Mouse (Mus musculus): ENCODE results near the gene Has1.
"Not testable (repeated sequence)": the region's sequence is repeated elsewhere in the genome, so short reads cannot be mapped to it uniquely, and the experiment has no call there.

The Has1 gene

DNA sequence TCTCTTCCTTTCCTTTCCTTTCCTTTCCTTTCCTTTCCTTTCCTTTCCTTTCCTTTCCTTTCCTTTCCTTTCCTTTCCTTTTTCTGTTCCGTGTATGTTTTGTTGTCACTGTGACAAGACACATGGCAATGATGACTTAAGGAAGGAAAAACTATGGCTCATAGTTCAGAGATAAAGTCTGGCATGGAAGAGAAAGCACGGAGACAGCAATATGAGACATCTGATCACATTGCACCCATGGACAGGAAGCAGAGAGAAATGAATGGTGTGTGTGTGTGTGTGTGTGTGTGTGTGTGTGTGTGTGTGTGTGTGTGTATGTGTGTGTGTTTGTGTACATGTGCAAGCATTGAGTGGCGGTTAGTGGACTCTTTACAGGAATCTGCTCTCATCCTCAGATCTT lies 10.4 kb downstream of the Has1 start:
- DNase-seq (ENCODE audit: low spot score in 2 of 2): not testable (repeated sequence)

DNA sequence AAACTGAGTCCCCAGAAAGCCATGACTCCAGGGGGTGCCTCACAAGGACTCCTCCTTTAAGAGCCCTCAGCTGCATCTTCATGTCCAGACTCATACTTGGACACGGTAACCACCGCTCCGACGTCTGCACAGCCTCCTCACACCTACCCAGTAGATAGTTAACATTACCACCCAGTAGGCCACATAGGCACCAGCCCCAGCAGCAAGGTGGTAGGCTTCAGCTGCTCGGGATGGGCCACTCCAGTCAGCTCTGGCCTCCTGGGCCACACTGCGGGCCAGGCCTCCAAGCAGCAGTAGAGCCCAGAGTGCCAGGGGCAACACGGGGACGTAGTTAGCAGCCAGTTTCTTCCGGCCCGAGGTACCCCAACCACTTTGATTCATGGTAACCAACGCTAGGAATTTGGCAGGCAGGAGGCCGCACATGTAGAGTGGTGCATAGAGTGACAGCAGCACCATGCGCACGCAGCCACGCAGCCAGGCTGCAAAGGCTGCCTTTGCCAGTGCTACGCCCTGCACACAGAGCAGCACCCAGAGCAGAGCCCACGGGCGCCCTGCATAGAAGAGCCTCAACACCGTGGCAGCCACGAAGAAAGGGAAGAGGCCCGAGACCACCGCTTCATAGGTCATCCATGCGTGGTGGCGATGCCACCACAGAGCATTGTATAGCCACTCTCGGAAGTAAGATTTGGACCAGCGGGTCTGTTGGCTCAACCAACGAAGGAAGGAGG lies 11.3 kb downstream of the Has1 start:
- DNase-seq (ENCODE audit: low spot score in 2 of 2): no peak

DNA sequence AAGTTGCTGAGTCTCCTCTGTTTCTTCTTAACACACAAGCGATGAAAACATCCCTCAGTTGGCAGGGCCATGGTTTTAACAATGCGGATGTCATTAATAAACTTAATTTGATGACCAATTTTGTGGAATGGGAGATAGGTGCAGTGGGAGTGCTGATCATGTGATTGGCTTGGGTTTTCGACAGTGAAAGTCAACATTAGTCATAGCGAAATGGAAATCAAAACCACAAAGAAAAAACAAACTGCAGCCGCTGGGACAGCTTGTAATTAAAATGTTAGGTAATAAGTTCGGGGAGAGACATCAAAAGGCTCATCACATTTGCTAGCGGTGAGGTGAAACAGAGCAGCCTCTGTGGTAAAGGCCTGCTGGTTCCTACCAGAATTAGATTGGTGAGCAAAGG lies 14.2 kb downstream of the Has1 start:
- no peak for DNase-seq (ENCODE audit: low spot score in 2 of 2)

DNA sequence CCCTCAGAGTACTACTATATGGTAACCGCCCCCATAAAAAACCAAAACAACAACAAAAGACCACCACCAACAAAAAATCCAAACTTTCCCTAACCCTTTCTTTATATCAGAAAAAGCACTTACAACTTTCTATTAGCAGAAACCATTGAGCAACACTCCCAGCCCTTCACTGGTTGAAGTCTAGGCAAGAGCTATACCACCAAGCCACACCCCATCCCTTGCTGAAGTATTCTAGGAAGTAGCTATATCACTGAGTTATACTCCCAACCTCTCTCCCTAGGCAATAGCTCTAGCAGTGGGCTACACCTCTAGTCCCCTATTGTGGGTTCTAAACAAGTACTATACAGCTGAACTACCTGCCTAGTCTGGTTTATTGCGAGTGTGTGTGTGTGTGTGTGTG lies 15.7 kb downstream of the Has1 start:
- no peak for DNase-seq (ENCODE audit: low spot score in 2 of 2)

DNA sequence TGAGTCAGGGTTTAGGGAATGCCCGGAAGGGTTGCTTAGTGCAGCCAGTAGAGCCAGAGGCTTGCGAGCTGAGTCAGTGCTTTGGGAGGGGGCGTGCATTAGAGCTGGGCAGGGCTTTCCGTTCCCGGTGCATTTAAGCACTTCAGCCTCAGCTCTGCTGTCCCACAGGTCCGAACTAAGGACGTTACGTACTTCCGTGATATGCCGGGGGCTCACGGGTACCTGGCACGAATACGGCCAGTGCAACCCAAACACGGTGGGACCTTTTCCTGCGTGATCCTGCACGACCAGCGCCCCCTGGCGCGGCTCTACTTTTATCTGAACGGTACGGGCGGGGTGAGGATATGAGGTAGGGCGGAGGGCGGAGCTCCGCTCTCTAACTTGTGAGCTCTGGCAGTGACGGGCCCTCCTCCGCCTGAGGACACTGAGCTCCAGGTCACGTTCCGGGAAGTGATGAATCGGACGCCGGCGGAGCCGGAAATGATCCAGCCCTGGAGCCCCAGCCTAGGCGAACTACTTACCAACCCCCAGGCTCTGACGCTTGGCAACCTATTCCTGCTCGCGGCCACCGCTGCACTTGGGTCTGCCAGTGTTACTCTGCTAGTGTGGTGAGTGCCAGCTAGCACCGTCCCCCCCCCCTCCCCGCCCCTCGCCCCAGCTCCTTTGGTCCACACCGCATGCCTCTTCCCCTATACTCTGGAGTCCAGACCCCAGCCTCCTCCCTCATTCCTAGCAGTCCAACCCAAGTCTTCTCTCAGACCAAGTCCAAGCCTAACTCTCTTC lies 16.9 kb downstream of the Has1 start:
- peak; percentile 86 to 91 for DNase-seq (ENCODE audit: low spot score in 2 of 2)

DNA sequence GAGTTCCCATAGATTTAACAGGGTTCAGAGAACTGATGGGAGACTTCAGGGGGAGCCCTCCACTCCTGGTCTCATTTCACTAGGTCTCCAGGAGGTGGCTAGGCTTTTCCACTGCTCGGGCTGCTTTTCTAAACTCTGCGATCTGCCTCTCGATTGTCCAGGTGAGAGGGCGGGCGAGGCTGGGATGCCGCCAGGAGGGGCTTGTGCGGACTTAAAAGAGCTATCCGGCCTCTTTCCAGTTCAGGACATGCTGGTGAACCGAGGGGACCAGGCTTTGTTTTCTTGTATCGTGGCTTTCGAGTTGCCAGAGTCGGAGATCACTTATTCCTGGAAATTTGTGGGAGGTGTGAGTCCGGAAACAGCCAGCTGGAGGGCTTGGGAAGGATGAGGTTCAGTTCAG lies 17.6 kb downstream of the Has1 start:
- no peak for DNase-seq (ENCODE audit: low spot score in 2 of 2)

DNA sequence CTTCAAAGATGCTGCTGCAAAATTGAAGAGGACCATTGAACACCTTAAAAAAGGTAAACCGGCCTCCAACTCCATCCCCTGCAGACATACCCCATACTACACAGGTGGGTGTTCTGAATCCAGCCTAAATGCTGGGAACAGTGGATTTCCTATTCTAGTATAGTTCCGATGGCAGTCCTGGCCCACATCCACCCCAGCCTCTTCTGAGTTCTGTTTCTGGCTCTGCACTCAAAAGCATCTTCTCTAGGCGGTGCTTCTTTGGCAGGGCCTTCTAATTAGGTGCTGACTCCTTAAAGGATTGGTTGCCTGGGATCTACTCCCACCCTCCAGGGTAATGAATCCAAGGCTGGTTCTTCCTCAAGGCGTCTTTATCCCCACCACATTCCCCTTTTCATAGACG lies 18.9 kb downstream of the Has1 start:
- no peak for DNase-seq (ENCODE audit: low spot score in 2 of 2)

DNA sequence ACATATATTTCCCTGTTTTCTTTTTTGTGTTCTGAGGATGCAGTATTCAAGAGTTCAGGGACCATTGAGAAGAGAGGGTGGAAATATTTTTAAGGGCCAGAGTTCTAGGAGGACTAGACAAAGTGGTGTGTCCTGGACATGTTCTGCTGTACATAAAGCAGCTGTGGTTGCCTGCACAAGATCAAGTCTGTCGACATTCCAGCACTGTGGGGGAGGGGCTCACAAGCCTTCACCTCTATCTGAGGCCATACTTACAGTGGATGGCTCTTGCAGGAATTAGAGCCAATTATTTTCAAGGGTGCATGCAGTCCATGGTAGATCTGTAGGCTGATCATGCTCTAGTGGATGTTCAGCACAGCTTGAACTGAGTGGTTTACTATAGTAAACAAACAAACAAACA lies 20.1 kb downstream of the Has1 start:
- no peak for DNase-seq (ENCODE audit: low spot score in 2 of 2)

DNA sequence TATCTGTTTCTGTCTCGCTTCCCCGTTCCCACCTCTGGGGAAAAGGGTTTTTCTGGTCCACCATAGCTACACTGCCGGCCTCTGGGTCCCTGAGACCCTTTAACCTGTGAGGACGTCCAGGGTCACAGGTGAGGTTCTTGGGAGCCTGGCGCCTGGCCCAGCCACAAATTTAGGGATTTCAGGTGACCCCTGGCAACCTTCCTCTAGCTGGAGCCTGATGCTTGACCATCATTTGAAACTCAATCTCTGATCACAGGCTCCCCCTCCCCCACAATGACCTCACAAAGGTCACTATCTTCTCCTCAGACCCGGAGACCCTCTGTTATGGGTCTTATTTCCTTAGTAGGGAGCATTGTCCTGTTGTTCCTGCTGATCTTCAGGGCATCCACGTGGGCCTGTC lies 24.3 kb downstream of the Has1 start:
- DNase-seq (ENCODE audit: low spot score in 2 of 2): no peak

DNA sequence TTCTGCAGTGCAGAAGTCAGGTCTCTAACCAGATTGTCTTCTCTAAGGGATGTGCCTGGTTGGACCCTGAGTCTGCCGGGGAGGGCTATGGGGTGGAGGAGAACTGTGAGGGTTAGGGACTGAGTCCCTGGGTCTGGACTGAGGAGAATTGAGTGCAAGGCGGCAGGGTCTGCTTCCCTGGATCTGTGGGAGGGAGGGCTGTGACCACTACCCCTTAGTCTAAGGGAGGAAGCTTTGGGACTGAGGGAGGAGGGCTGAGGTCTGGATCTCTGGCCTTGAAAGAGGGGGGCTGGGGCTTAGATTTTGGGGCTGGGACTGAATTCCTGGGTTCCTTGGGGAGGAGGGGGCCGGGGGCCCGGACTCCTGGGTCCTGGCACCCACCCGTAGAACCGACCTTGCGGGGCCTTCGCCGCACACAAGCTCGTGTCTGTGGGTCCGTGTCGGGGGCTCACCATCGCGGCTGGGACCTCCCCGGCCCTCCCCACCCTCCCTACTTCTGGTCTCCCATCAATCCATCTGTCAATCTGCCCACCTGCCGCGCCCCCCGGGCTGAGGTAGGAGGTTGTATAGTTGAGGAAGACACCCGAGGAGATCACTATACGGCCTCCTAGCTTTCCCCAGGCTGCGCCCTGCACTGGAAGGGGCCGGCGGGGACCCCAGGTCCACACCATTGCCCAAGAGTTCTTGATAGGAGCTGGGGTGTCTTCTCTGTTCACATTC lies 25.0 kb downstream of the Has1 start:
- DNase-seq (ENCODE audit: low spot score in 2 of 2): no peak

DNA sequence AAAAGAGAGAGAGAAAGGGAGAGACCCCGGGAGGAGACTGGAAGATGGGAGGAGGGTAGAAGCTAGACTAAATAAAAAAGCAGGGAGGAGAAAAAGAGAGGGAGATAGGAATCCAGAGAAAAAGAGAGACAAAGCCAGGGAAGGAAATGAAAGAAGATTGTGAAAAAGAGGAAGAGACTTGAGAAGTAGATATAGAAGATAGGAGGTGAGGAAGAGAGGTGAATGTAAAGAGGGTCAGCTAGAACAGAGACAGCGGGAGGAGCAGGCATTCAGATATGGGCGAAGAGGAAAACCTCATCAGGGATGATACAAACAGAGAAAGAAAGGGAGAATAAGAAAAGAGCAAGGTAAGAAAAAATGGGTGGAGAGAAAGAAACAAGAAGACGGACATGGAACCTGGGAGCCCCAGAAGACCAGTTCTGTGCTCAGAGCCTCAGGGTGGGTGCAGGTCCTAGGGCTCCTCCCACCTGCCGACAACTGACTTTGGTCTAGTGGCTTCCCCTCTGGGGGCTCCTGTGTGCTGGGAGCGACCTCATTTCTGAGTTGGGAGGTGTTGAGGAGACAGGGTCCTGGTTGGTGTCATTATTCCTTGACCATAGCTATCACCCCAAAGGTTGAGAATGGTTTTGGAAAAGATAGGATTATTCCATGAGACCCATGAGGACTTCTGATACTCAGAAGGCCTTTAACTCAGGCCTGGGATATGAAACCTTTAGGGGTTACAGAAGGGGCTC lies 25.8 kb downstream of the Has1 start:
- no peak for DNase-seq (ENCODE audit: low spot score in 2 of 2)

DNA sequence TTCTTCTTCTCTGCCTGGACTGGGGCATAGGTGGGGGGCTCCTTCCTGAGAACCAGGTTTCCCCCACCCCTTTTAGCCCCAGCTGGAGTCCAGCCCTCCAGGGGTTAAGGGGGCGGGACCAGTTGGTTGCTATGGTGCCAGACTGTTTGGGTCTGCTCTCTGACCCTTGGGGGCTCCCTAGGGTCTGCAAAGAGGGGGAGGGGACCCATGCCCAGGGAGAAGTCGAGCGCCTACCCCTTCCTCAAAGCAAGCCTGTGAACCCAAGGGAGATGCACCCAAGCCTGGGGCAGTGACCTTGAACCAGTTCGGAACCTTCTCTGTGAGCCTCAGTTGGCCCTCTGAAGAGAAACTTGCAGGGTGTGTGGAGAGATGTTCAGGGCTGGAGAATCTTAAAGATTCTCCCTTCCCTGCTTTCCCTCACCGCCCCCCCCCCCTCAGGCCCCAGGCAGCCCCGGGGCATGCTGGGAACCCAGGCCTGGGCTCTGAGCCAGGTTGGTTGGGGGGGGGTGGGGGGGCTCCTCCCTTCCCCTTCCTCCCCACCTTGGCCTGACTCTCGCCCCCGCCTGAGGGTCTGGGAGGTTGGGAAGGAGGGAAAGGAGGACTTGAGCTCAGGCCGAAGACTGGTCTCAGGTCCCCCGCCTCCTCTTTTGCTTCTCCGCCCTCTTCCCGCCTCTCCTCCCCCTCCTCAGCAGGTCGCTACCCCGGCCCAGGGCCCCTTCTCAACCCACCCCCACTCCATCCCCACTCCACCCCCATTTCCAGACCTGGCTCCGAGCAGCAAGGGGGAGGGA lies 26.6 kb downstream of the Has1 start:
- DNase-seq (ENCODE audit: low spot score in 2 of 2): peak; percentile 35 to 58

DNA sequence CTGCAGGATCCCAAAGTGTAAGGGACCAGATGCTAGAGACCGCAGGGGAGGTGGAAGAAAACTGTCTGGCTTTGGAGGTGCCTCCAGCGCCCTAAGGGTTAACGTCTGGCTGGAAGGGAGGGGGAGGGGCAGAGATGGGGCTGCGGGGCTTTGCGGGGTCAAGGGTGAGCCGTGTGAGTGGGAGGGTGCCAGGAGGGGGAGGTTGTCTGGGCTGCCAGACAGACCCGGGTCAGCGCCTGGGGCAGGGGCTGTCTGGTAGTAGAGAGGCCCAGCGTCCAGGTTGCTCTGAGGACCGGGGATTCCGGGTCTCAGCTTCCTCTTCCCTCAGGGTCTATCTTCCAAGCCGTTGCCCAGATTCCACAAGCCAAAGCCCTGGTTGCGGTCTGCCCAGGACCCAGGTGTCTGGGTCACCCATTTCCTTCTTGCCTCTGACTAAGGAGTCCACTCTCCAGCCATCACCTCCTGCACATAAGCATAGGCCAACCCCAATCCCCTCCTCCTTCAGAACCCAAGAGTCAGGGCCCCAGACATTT lies 27.3 kb downstream of the Has1 start:
- DNase-seq (ENCODE audit: low spot score in 2 of 2): peak in 1 of 2 experiments; percentile 73

DNA sequence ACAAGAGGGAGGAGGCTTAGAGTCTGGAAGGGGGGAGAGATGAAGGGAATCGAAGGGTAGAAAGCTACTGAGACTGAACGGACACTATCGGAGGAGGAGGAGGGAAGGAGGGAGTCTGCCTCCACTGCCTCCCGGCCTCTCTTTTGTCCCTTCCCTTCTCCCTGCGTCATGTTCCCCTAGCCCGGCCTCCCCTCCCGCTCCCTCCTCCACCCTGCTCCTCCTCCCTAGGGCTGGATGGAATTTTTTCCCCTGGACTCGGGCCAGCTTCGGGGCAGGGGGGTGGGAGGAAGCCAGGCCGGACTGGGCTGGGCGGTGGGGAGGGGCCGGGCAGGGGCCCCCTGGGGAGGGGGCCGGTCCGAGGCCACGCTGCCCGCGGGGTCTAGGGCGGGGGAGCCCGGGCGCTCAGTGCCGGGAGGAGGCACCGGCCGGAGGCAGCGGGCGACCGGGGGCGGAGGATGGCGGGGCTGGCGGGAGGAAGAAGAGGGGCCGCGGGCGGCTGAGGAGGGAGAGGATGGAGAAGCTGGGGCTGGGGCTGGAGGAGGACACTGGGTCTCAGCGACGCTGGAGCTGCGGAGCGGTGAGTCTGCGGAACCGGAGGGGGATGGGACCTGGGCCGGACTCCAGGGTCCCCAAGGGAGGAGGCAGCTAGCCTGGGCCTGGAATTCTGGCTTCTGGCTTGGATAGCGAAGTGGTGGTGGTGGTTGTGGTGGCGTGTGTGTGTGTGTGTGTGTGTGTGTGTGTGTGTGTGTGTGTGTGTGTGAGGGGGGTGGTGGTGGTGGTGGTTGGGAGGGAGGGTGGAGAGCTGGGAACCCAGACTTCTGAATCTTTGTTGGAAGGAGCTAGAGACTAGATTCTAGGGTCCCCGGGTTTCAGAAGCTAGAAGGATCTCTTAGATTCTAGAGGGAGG lies 28.0 kb downstream of the Has1 start, which contains the start of gene Spaca6:
Gene Spaca6, plus strand, starts transcription at position 408 of the 907 bp plus-strand sequence.
- DNase-seq (ENCODE audit: low spot score in 2 of 2): peak; percentile 91 to 94

DNA sequence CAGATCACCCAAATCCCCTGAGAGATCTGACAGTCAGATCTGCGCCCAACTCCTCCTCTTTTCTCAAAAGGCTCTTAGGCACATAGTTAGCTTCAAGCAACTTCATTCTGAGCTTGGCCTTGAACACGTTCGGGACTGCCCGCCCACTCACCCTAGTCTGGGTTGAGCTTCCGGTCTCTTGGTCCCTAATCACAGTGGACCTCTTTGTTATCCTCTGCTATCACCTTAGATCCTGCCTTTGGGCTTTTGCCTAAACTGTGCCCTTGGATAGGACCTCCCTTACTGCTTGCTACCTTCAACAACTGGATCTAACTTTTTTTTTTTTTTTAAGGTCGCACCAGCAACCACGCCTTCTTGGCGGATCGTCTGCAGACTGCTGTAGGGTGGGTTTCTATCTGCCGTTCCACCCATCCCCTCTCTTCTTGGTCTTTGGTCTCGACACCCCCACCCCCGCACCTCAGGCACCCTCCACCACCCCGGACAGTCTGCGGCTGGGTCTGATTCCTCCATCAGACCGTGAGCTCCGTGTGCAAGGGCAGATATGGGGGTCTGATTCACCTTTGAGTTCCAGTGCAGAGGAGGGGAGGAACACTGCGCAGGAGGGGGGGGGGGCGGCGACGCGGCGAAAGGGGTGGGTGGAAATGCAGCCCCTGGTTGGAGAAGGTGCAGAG lies 28.9 kb downstream of the Has1 start:
- DNase-seq (ENCODE audit: low spot score in 2 of 2): peak in 1 of 2 experiments; percentile 34

DNA sequence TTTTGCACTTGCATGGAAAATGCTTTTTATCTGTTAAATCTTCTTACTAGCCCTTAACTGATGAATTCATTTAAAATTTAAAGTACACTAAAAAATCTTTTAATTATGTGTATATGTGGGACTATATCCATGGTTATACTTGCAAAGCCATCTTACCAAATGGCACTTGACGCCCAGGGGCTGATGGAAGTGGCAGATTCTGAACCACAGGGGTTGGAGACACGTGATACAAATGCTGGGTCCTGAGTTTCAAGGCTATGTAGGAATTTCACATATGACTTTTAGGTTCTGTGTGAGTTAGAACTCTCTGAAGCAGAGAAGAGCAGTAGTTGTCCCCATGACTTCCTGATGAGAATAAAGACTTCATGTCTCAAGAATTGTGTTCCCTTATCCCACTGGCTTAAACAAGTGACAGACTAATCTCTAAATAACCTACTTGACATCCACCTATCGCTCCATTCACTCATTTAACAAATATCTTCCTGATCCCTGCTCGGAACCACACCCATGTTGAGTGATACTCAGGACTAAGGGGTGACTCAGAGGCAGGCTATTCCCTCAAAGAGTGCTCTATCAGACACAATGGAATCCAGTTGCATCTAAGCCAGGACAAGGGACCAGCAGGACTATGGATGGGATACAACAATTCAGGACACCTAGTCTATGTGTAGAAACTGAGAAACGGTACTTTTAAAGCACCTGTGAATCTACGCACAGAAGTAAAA lies 31.2 kb downstream of the Has1 start:
- DNase-seq (ENCODE audit: low spot score in 2 of 2): no peak

DNA sequence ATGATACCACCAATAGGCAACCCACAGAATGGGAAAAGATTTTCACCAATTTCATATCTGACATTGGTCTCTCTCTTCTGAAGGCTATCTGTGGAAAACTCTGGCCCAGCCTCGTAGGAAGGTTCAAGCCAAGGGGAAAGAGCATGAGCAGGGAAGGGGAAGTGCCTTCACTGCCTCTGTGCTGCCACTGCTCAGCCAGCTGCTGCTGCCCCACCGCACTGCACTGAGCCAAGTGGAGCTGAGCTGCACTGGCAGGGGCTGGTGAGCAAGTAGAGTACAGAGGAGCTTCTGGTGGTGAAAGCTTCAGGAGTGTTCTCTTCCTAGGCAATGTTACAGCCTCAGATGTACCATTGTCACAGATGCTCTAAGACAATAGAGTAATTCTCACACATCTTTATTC lies 59.5 kb downstream of the Has1 start:
- DNase-seq (ENCODE audit: low spot score in 2 of 2): no peak
